Mouse (Mus musculus) midbrain, postnatal 0 days (tissue): ENCODE measurements at regions not wholly inside any gene's neighbourhood (a gene's known extent, or its start where the extent isn't known, plus 50 kb on each side); places are given as distances from the start of the nearest gene placed in this dataset.

Source experiments
- ATAC-seq: fragments of 200-750 bp; cut with Nextera tagmentation; 2 replicates; pipeline ENCODE4 v1.8.0; 2017; ENCODE audit warnings: moderate number of reproducible peaks, mild to moderate bottlenecking, moderate TSS enrichment, moderate library complexity; ENCODE audit not compliant: low FRiP score
- DNase-seq: peaks from one replicate; pipeline ENCODE4 v3.0.0-alpha.2; 2015; ENCODE audit warnings: low spot score
- H3K27ac ChIP-seq: fragments of 300-500 bp; sonication (generic); 2 replicates; pipeline ENCODE4 v1.5.1; 2014; ENCODE audit warnings: low read depth, mild to moderate bottlenecking, low read length, mixed read lengths
- H3K27me3 ChIP-seq: fragments of 300-500 bp; sonication (generic); 2 replicates; pipeline ENCODE4 v1.6.1; 2014; ENCODE audit warnings: low read length, control low read depth, mixed read lengths; ENCODE audit not compliant: insufficient read depth
- H3K36me3 ChIP-seq: fragments of 300-500 bp; sonication (generic); 2 replicates; pipeline ENCODE4 v1.6.1; 2014; ENCODE audit warnings: low read length, control low read depth, mixed read lengths; ENCODE audit not compliant: insufficient read depth
- H3K4me1 ChIP-seq: fragments of 300-500 bp; sonication (generic); 2 replicates; pipeline ENCODE4 v1.6.1; 2014; ENCODE audit warnings: mild to moderate bottlenecking, control low read depth, antibody characterized with exemption, low read length, mixed read lengths; ENCODE audit not compliant: insufficient read depth
- H3K4me2 ChIP-seq: fragments of 300-500 bp; sonication (generic); 2 replicates; pipeline ENCODE4 v1.6.1; 2014; ENCODE audit warnings: low read depth, mild to moderate bottlenecking, low read length, mixed read lengths; ENCODE audit not compliant: poor library complexity, severe bottlenecking
- H3K4me3 ChIP-seq: fragments of 300-500 bp; sonication (generic); 2 replicates; pipeline ENCODE4 v1.5.1; 2014; ENCODE audit warnings: low read depth, mild to moderate bottlenecking, low read length, moderate library complexity
- H3K9ac ChIP-seq: fragments of 300-500 bp; sonication (generic); replicated peaks from 2 replicates; pipeline ENCODE4 v1.6.1; 2014; ENCODE audit warnings: mild to moderate bottlenecking, low read length, moderate library complexity, mixed read lengths; ENCODE audit not compliant: poor library complexity, severe bottlenecking
- H3K9me3 ChIP-seq: fragments of 300-500 bp; sonication (generic); 2 replicates; pipeline ENCODE4 v1.6.1; 2016; ENCODE audit warnings: low read length, control low read depth
- CTCF ChIP-seq: IDR thresholded peaks from 2 replicates; pipeline ENCODE4 v1.5.1; 2016; ENCODE audit warnings: antibody characterized with exemption, mild to moderate bottlenecking
- WGBS: fragments of 180-500 bp; shearing (Covaris S2); extraction: QIAGEN DNeasy Blood & Tissue Kit; methylation state at CpG from one replicate; pipeline ENCODE4 v1.1.7; 2014; 5-methylcytosine and 5-hydroxymethylcytosine counted together

GRCm38 (mm10) chr17:79451141-79451860 lies 96.4 kb upstream of the Cdc42ep3 start:
- DNase-seq (no peak), ATAC-seq (no peak)
- H3K27me3 ChIP-seq, result no peaks in the 10 kb centered on the region
- H3K4me3 ChIP-seq, result no peak overlapping the region
- 55% methylated on average over 12 of the region's 12 CpGs for WGBS
- H3K27ac ChIP-seq, result no peak overlapping the region
- TF ChIP-seq CTCF, result no peak
- no peaks in the 10 kb centered on the region for H3K36me3 ChIP-seq
- H3K9ac ChIP-seq, result no peak overlapping the region
- H3K4me1 ChIP-seq, result no peaks in the 10 kb centered on the region
- no peaks in the 10 kb centered on the region for H3K9me3 ChIP-seq
- H3K4me2 ChIP-seq, result no peak overlapping the region

GRCm38 (mm10) chr17:79453825-79454224 lies 98.9 kb upstream of the Cdc42ep3 start:
- TF ChIP-seq CTCF, result no peak
- Histone ChIP-seq H3K4me1 (no peaks in the 10 kb centered on the region), H3K27me3 (no peaks in the 10 kb centered on the region), H3K9me3 (no peaks in the 10 kb centered on the region), H3K27ac (no peak overlapping the region), H3K36me3 (no peaks in the 10 kb centered on the region), H3K4me2 (no peak overlapping the region), H3K4me3 (no peak overlapping the region), H3K9ac (no peak overlapping the region)
- 88% methylated on average over 1 of the region's 1 CpGs for WGBS
- no peak for ATAC-seq
- no peak for DNase-seq

- 45% methylated on average over 5 of the region's 5 CpGs for WGBS
- no peaks in the 10 kb centered on the region for H3K4me1 ChIP-seq
- TF ChIP-seq CTCF, result no peak
- no peaks in the 10 kb centered on the region for H3K9me3 ChIP-seq
- H3K4me3 ChIP-seq, result no peak overlapping the region
- no peak overlapping the region for H3K9ac ChIP-seq
- no peak for DNase-seq
- no peak for ATAC-seq
- H3K4me2 ChIP-seq, result no peak overlapping the region
- H3K36me3 ChIP-seq, result no peaks in the 10 kb centered on the region
- no peaks in the 10 kb centered on the region for H3K27me3 ChIP-seq
- H3K27ac ChIP-seq, result no peak overlapping the region
Observed at GRCm38 (mm10) chr17:79454526-79454925, 99.6 kb upstream of the Cdc42ep3 start.

DNA sequence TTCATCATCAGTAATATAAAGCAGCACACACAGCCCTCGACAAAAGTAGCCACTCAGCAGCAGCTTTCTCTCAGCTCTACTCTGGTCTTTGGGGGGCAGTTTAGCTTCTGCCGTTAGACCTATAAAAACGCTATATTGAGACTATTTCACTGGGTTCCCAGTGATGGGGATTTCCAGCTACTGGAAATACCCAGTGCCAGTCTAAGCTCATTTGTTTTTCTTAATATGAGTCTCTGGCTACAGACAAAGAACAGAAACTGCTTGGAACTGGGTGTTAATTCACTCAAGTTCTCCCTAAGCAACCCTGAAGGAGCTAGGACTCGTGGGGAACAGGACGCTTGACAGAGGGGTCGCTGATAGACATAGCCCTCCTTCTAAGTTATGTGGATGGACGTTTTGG lies 100.3 kb upstream of the Cdc42ep3 start:
- H3K4me3 ChIP-seq, result no peak overlapping the region
- TF ChIP-seq CTCF, result no peak

DNA sequence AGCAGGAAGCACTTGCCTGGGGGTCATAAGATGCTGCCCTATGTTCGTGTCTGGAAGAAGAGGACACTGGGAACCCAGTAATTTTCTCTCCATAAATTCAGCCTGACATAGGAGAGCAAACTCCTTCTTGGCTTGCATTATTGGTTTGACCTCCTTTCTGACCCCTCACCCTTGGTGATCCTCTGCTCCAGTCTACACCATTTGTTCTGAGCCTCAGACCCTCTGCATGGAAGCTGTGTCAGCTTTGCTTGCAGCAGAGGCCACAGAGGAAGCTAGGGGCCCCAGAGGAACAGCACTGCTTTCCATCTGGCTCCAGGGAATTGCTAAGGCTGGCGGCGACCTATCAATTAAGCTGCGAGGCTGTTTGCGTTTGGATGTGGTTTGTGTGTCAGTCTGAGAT lies 102.7 kb upstream of the Cdc42ep3 start:
- Histone ChIP-seq H3K27ac (no peak overlapping the region), H3K4me3 (no peak overlapping the region), H3K4me2 (no peak overlapping the region), H3K4me1 (no peaks in the 10 kb centered on the region), H3K9ac (no peak overlapping the region), H3K36me3 (no peaks in the 10 kb centered on the region), H3K9me3 (no peaks in the 10 kb centered on the region), H3K27me3 (no peaks in the 10 kb centered on the region)
- TF ChIP-seq CTCF, result no peak
- WGBS, result 71% methylated on average over 5 of the region's 5 CpGs
- ATAC-seq, result no peak
- DNase-seq, result no peak

More for the DNA sequence above, 100.3 kb upstream of the Cdc42ep3 start:
- Histone ChIP-seq H3K9ac (no peak overlapping the region), H3K9me3 (no peaks in the 10 kb centered on the region), H3K27ac (no peak overlapping the region), H3K4me1 (no peaks in the 10 kb centered on the region), H3K36me3 (no peaks in the 10 kb centered on the region), H3K4me2 (no peak overlapping the region), H3K27me3 (no peaks in the 10 kb centered on the region)
- ATAC-seq (no peak), DNase-seq (no peak)
- 82% methylated on average over 7 of the region's 7 CpGs for WGBS

DNA sequence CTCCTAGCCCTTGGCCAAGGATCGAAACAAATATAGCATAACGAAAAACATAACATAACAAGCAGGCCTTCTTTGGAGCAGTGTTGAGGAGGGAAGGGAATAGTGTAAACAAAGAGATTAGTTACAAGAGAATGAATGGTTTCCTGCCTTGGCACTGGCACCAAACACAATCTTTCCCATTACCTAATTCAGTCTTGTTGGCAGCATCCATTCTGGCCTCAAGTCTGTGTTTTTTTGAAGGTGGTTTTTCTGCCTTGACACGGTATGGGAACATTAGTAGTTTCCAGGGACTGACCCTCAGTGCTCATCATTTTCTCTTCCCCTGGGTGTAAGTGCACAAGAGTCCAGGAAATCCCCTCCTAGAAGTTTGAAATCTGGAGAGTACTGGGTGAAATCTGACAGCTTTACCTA lies 106.8 kb upstream of the Cdc42ep3 start:
- Histone ChIP-seq H3K27ac (no peak overlapping the region), H3K4me1 (no peaks in the 10 kb centered on the region), H3K4me2 (no peak overlapping the region), H3K9ac (no peak overlapping the region), H3K36me3 (no peaks in the 10 kb centered on the region), H3K27me3 (no peaks in the 10 kb centered on the region), H3K9me3 (no peaks in the 10 kb centered on the region), H3K4me3 (no peak overlapping the region)
- no peak for TF ChIP-seq CTCF
- ATAC-seq, result no peak
- DNase-seq, result no peak
- WGBS, result 74% methylated on average over 3 of the region's 3 CpGs
